Mouse (Mus musculus): ENCODE data around the gene Fgf9. TPM values are rescaled to one million over a fixed set of nuclear protein-coding genes. Genes with fewer than 3 reads are reported as not detected.

Fgf9 gene
- total and polyA plus RNA-seq, 3 experiments = 0.01 TPM; not detected in 2

- no peak for DNase-seq (ENCODE audit: low read depth, low spot score)
- no peaks in the 10 kb centered on the region for H3K27me3 ChIP-seq (ENCODE audit: control insufficient read depth in 1 of 2, insufficient read depth in 2 of 2, low read length in 2 of 2)
- H3K79me2 ChIP-seq (ENCODE audit: control insufficient read depth, insufficient read depth, low read length, poor library complexity) = no peaks in the 10 kb centered on the region
- no peaks in the 10 kb centered on the region for H3K9me3 ChIP-seq (replicated peaks; ENCODE audit: insufficient read depth, low read length)
- H3K36me3 ChIP-seq (ENCODE audit: control insufficient read depth in 1 of 2, insufficient read depth in 2 of 2, low read length in 2 of 2) = no peaks in the 10 kb centered on the region
- no peaks in the 10 kb centered on the region for H3K4me1 ChIP-seq (ENCODE audit: control insufficient read depth in 1 of 2, insufficient read depth in 2 of 2, low read length in 2 of 2)
- H3K9ac ChIP-seq (ENCODE audit: control insufficient read depth, low read depth, low read length, poor library complexity, severe bottlenecking) = no peak overlapping the region
- H3K27ac ChIP-seq (ENCODE audit: control insufficient read depth, low read depth, low read length) = no peak overlapping the region
- TF ChIP-seq ZKSCAN1 (IDR thresholded peaks at IDR 0.05; ENCODE audit: low read depth, low read length) (no peak), MEF2A (IDR thresholded peaks at IDR 0.05; ENCODE audit: extremely low read depth, insufficient replicate concordance, low read depth, low read length, poor library complexity, severe bottlenecking) (no peak), TAL1 (IDR thresholded peaks at IDR 0.05; ENCODE audit: low read length) (no peak), RAD21 (IDR thresholded peaks at IDR 0.05; ENCODE audit: low read depth, low read length) (no peak), POLR2AphosphoS2 (IDR thresholded peaks at IDR 0.05; ENCODE audit: low read length) (no peak), MXI1 (IDR thresholded peaks at IDR 0.05; ENCODE audit: low read depth, low read length) (no peak), ETS1 (IDR thresholded peaks at IDR 0.05; ENCODE audit: low read depth, low read length) (no peak), UBTF (IDR thresholded peaks at IDR 0.05; ENCODE audit: borderline replicate concordance, insufficient read depth, low read depth, low read length) (no peak), GATA1 (IDR thresholded peaks at IDR 0.05; ENCODE audit: low read depth, low read length) (no peak), ZNF384 (IDR thresholded peaks at IDR 0.05; ENCODE audit: low read depth, low read length) (no peak), TCF12 (IDR thresholded peaks at IDR 0.05; ENCODE audit: low read depth, low read length) (no peak), JUND (IDR thresholded peaks at IDR 0.05; ENCODE audit: low read depth, low read length) (no peak), ZMIZ1 (IDR thresholded peaks at IDR 0.05; ENCODE audit: low read depth, low read length) (no peak), RCOR1 (IDR thresholded peaks at IDR 0.05; ENCODE audit: low read depth, low read length) (no peak), MAZ (IDR thresholded peaks at IDR 0.05; ENCODE audit: low read depth, low read length) (no peak), CHD1 (IDR thresholded peaks at IDR 0.05; ENCODE audit: low read depth, low read length) (no peak), KAT2A (conservative IDR thresholded peaks at IDR 0.05; ENCODE audit: low read depth, low read length) (no peak), SMC3 (IDR thresholded peaks at IDR 0.05; ENCODE audit: low read depth, low read length) (no peak), MAX (IDR thresholded peaks at IDR 0.05; ENCODE audit: low read length) (no peak), EP300 (IDR thresholded peaks at IDR 0.05; ENCODE audit: low read depth in 1 of 2, low read length in 2 of 2) (no peak)
- no peak overlapping the region for H3K4me3 ChIP-seq (ENCODE audit: control insufficient read depth in 1 of 2, insufficient read depth in 1 of 2, low read depth in 2 of 2, low read length in 2 of 2)
These were observed 34.2 kb upstream of the Fgf9 start for GRCm38 (mm10) chr14:58036174-58036573.

GRCm38 (mm10) chr14:58046639-58047284 is 23.6 kb upstream of the Fgf9 start:
- no peaks in the 10 kb centered on the region for H3K36me3 ChIP-seq (ENCODE audit: control insufficient read depth in 1 of 2, insufficient read depth in 2 of 2, low read length in 2 of 2)
- H3K27ac ChIP-seq (ENCODE audit: control insufficient read depth, low read depth, low read length) = no peak overlapping the region
- no peak overlapping the region for H3K9ac ChIP-seq (ENCODE audit: control insufficient read depth, low read depth, low read length, poor library complexity, severe bottlenecking)
- H3K27me3 ChIP-seq (ENCODE audit: control insufficient read depth in 1 of 2, insufficient read depth in 2 of 2, low read length in 2 of 2) = no peaks in the 10 kb centered on the region
- no peaks in the 10 kb centered on the region for H3K79me2 ChIP-seq (ENCODE audit: control insufficient read depth, insufficient read depth, low read length, poor library complexity)
- H3K9me3 ChIP-seq (replicated peaks; ENCODE audit: insufficient read depth, low read length) = no peaks in the 10 kb centered on the region
- DNase-seq (ENCODE audit: low read depth, low spot score) = no peak
- H3K4me1 ChIP-seq (ENCODE audit: control insufficient read depth in 1 of 2, insufficient read depth in 2 of 2, low read length in 2 of 2) = no peaks in the 10 kb centered on the region
- no peak overlapping the region for H3K4me3 ChIP-seq (ENCODE audit: control insufficient read depth in 1 of 2, insufficient read depth in 1 of 2, low read depth in 2 of 2, low read length in 2 of 2)
- TF ChIP-seq EP300 (IDR thresholded peaks at IDR 0.05; ENCODE audit: low read depth in 1 of 2, low read length in 2 of 2) (no peak), CHD2 (IDR thresholded peaks at IDR 0.05; ENCODE audit: low read length) (no peak), BHLHE40 (IDR thresholded peaks at IDR 0.05; ENCODE audit: borderline replicate concordance, low read depth, low read length) (no peak), POLR2AphosphoS2 (IDR thresholded peaks at IDR 0.05; ENCODE audit: low read length) (no peak), CHD1 (IDR thresholded peaks at IDR 0.05; ENCODE audit: low read depth, low read length) (no peak)

Measured in MEL (cell line).